Mouse (Mus musculus): ENCODE data around the gene Qprt.

DNA sequence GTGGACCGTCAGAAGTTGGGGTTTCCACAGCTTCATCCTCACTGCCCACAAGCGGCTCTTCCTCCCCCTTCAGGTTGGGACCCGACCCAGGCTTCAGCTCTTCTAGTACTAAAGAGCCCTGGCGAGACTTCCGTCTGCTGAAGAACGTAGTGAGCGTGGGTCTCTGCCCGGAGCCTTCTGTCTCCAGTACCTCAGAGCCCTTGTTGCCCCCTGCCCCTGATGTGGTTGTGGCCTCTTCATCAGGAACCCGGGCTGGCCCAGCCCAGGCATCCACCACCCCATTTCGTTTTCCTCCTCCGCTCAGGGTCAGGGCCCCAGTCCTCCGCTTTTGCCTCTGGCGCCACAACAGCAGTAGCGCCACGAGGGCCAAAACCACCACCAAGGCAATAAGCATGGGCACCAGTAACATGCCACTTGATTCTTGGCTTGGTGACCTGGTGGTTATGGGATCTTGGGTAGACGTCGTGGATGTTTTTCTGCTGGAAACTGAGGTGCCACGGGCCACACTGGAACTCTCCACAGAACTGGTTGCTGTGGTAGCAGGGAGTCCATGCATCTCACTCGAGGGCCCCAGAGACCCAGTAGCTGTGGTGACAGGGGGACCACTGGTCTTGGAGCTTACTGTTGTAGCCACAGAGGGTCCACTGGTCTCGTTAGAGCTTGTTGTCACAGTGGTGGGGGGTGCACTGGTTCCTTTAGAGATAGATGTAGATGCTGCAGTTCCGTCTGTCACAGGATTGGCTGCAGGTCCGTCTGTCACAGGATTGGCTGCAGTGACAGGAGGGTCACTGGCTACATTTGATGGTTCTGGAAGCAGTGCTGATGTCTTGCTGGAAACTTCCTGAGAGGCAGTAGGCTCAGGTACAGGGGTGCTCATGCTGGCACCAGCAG is 14.4 kb upstream of the Qprt start:
- TF ChIP-seq EP300 (IDR thresholded peaks at IDR 0.05; ENCODE audit: low read depth) (no peak), CTCF (IDR thresholded peaks at IDR 0.05; ENCODE audit: low read depth) (no peak)
